Mouse (Mus musculus) left cerebral cortex, postnatal 36 days (tissue): ENCODE results near the gene Fam163b. TPM values are rescaled to one million over a fixed set of nuclear protein-coding genes. Genes with fewer than 3 reads are reported as not detected.
A peak's percentile ranks its signal among the peaks of the same experiment; 100 is the strongest.

Experiments
- DNase-seq, 2 experiments: peaks; one replicate each; pipeline ENCODE4 v3.0.0; 2021 to 2022; ENCODE audit warnings: low spot score in 2 of 2, mixed read lengths in 1 of 2
- intact Hi-C: fragments of 180-260 bp; cut with DNase I; formaldehyde crosslinking; loops from one replicate; pipeline ENCODE4 v1.15.1; 2025
- total RNA-seq, 2 experiments: library from RNA; stranded (reverse); gene quantifications; 2 replicates each; pipeline ENCODE4 v1.2.3; 2021

Fam163b gene
- total RNA-seq, 2 experiments from 2014 or later = 112 to 122 TPM

GRCm38 (mm10) chr2:27138356-27138755, 3.9 kb downstream of the Fam163b start:
- intact Hi-C loops = no loop called here
- DNase-seq = no peak

GRCm38 (mm10) chr2:27136789-27137188, 5.5 kb downstream of the Fam163b start:
- intact Hi-C loops = no loop called here
- no peak for DNase-seq

- DNase-seq = no peak
- intact Hi-C loops = no loop called here
Observed at GRCm38 (mm10) chr2:27136336-27136735, 6.0 kb downstream of the Fam163b start.

GRCm38 (mm10) chr2:27135935-27136334, 6.4 kb downstream of the Fam163b start:
- intact Hi-C loops = no loop called here
- no peak for DNase-seq

DNA sequence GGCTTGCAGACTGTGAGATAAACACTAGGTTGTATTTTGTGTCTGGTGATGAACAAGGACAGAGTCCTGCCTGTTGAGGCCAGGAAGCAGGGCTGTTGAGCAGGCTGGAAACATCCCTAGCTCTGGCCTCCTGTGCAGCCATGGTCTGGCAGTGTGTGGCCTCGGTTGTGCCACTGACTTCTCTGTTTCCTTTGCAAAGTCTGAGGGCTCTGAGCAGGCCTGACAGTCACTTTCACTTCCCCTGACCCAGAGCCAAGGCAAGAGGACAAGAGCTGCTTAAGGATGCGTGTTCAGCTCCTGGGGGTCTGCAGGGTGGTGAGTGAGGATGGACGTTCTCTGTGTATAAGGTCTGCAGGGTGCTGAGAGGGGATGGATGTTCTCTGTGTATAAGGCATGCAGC, 13.3 kb downstream of the Fam163b start:
- intact Hi-C loops = no loop called here
- no peak for DNase-seq

- intact Hi-C loops = no loop called here
- no peak for DNase-seq
Observed at GRCm38 (mm10) chr2:27126496-27126895, 15.8 kb downstream of the Fam163b start.

DNA sequence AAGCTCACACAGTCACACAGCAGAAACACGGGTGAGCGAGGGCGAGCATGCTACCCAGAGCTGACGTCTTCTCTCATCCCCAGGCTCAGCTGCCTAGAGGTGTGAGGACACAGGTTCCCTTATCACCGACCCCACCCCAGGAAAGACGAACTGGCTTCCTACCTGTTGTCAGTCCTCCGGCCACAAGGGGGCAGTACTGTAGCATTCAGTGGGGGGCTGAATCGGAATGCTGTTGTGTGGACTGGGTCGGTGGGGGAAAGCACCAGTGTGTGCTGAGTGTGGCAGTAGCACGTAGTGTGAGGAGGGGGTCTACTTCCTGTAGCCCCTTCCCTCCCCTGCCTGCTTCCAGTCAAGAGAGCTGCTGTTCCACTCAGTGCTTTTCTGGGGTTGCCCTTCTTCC, 16.3 kb downstream of the Fam163b start:
- DNase-seq = no peak
- intact Hi-C loops = no loop called here

DNA sequence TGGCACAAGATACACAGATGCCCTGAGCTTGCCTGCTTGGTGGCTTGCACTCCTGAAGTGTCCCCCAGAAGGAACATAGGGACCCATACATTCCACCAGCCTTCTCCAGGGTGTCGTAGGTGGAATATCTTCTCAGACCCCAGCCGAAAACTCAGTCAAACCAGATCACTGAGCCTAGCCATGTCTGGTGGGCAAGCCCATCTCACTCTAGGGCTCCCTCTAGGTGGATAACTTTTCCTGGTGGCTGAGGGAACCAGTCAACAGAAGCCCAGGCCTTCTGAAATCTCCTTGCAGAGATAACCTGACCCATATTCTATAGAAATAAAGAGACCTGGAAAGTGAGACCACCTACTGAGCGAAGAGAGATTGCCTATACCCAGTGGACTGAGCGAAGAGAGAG, 19.2 kb downstream of the Fam163b start:
- intact Hi-C loops = loop anchor here (5.0 kb wide), 2 partner anchors 81 to 109 kb away; no protein-coding TSS in a partner anchor
- DNase-seq = no peak

GRCm38 (mm10) chr2:27122578-27122977, 19.7 kb downstream of the Fam163b start:
- intact Hi-C loops = loop anchor here (5.0 kb wide), 2 partner anchors 80 to 110 kb away; no protein-coding TSS in a partner anchor
- DNase-seq = no peak

DNA sequence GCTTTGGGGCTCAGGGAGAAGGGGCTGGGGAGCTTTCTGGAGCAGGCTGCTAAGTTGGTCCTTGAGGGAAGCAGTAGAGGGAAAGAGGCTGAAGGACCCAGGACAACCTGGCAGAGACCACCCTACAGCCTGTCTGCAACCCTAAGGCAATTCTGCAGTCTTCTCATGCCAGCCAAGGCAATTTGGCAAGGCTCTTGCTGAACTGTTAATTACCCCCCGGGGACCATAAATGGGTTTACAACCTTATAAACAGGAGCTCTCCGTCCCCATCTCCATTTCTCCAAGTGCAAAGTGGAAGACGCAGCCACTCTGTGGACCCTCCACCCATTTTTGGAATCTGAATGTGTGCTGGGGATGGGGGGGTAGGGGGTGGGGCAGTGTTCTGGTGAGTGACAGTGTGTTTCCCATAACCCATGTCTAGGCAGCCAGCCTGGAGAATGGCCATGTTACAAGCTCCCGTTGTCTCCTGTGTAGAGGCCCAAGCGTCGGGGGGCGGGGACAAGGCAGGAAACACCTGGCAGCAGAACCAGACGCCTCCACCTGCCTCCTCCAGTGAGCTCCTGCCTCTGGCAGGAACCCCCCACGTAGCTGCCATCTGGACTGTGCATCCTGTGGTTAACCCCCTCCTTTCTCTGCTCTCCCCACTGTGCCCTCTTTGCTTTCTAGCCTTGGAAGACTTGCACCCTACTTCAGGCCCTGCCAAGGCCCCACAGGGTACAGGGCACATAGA, 20.5 kb downstream of the Fam163b start:
- DNase-seq = no peak
- intact Hi-C loops = loop anchor here (5.0 kb wide), 2 partner anchors 79 to 111 kb away; no protein-coding TSS in a partner anchor

GRCm38 (mm10) chr2:27120241-27120641, 22.1 kb downstream of the Fam163b start:
- DNase-seq = no peak
- intact Hi-C loops = loop anchor here (5.0 kb wide), 2 partner anchors 78 to 112 kb away; no protein-coding TSS in a partner anchor

DNA sequence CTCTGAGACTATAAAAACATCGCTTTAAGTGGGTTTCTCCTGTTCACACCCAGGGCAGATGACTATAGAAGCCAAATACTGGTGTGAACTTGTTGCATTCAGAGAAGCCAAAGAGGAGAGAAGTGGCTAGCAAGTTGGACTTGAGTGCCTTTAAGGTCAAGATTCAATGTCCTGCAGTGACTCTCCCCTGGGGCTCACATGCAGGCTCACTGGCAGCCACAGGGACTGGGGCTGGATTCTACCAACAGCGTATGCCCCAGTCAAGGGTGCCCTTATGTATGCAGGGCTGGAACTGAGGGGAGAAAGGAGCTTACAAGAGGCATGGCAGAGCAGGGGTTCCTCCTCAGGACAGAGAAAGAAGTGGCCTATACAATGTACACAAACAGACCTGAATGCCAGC, 22.5 kb downstream of the Fam163b start:
- DNase-seq = no peak
- intact Hi-C loops = loop anchor here (5.0 kb wide), 2 partner anchors 77 to 113 kb away; no protein-coding TSS in a partner anchor

DNA sequence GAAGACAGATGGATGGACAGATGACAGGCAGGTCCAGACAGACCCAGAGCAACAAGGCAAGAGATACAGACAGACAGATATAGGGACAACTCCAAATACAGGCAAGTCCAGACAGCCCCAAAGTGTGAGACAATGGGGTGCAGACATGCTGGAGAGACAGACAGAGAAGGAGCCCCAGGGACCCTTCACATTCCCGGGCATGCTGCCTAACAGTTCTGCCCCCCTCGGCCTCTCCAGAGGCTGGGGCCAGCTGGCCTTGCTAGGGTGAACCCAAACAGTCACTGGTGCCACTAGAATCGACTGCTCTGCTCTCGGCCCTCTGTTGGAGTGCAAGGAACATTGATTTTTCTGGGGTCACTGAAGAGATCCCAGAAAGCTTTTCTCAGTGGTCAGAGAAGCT, 23.8 kb downstream of the Fam163b start:
- no peak for DNase-seq
- intact Hi-C loops = no loop called here

GRCm38 (mm10) chr2:27114169-27114568, 28.1 kb downstream of the Fam163b start:
- DNase-seq = no peak
- intact Hi-C loops = no loop called here

DNA sequence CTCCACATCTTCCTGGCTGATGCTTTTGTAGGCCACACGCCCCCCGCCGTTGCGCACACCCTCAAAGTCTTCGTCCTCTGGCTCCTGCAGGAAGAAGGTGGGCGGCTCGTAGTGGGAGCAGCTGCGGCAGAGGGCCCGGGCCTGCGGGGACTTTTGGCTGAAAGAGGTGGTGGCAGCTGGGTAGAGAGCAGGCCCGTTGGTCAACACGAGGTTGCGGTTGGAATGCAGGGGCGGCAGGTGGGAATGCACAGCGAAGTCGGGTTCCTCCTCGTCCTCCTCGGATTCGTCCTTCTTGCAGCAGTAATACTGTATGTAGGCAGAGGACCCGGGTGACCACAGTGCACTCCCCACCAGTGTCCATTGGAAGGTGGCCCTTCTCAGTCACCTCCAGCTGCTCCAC, 29.7 kb downstream of the Fam163b start:
- DNase-seq = no peak
- intact Hi-C loops = no loop called here

DNA sequence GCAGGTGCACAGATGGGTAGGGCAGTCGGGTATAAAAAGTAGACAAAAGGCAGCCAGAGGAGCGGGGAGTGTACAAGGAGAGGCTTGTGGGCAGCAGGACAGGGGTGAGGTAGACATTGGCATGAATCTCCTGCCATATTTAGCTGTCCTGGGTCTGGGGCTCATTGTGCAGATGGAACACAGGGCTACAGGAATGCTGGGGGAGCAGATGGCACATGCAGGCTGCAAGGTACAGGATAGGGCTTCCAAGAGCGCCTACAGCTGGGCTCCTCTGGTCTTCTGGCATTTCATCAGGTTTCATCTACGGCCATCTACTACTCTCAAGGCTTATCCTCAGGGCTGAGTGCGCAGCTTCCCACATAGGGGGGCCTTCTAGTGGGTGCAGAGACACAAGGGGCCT, 33.2 kb downstream of the Fam163b start:
- DNase-seq = peak in 1 of 2 experiments; percentile 50
- intact Hi-C loops = no loop called here

DNA sequence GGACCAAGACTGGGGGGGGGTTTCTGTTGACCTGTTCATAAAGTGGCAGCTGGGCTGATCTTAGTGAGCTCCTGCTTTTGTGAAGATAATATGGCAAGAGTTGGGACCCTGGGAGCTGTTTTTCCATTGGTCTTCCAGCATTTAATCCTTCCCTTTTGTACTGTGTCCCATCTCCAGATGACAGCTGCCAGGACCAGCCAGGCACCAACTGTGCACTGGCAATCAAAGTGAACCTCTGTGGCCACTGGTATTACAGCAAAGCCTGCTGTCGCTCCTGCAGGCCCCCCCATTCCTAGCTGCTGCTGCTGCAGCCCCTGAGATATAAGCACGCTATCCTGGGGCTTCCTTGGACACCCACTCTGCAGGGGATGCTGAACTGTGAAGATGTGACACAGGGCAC, 34.1 kb downstream of the Fam163b start:
- no peak for DNase-seq
- intact Hi-C loops = no loop called here

DNA sequence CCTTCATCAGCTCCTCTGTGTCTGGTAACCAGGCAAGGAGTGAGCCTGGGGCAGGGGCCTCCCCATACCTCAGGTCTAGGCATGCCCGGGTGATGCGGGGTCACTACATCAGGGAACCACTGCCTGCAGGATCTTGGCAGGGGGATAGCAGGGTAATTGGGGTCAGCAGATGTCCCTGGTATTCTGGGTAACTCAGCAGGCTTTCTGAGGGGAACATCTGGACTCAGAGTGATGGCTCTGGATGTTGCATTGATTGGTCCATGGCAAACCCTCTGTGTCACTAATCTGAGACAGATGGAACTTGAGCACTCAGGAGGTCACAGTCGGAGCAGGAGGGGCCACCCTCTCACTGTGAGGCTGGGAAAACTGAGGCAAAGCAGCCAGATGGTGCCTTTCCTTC, 35.5 kb downstream of the Fam163b start:
- intact Hi-C loops = no loop called here
- no peak for DNase-seq

- intact Hi-C loops = no loop called here
- peak in 1 of 2 experiments; percentile 35 for DNase-seq
Observed at GRCm38 (mm10) chr2:27103554-27103953, 38.7 kb downstream of the Fam163b start.

GRCm38 (mm10) chr2:27097776-27098175, 44.5 kb downstream of the Fam163b start:
- intact Hi-C loops = no loop called here
- DNase-seq = peak in 1 of 2 experiments; percentile 27

DNA sequence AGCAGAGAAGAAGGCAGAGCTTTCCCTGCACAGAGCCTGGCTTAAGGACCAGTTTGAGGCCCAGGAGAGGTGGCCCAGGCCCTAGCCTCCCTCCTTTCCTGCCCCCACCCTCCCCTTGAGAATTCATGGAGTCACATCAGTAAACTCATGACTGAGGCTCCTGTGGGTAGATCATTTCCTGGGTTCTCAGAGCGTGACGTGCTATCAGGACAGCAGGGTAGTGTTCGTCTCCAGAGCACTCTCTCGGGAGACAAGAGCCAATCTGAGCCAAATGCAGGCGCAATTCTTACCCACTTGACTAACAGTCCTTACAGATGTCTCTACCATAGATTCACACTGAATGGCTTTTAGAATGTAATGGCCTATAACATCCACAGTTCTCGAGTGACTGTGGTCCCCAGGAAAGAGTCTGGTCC, 45.0 kb downstream of the Fam163b start:
- DNase-seq = no peak
- intact Hi-C loops = no loop called here
